Mouse (Mus musculus): Measurements from ENCODE around the gene Sdhd. TPM values are rescaled to one million over a fixed set of nuclear protein-coding genes. Genes with fewer than 3 reads are reported as not detected.

Sdhd gene
- polyA plus RNA-seq, 1 experiment from 2014 or later = 295 TPM

DNA sequence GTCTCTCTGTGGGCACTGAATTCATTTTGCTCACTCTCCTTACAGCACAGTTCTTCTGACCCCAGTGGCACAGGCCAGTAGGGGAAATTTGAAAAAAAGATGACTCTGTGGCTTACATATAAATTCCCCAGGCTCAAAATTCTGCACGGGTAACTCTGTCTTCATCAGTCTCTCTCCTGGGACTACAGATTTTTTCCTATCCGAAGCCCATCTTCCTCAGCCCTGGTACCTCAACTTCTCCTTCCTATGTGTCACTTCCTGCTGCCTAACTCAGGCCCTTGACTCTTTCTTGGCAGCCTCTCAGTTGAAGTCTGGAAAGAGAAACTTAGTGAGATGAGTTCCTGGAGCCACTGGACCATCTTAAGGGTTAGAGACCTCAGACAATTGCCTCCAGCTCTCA is 50.1 kb downstream of the Sdhd start:
- H3K4me1 ChIP-seq (ENCODE audit: control insufficient read depth, insufficient read depth, low read length) = no peaks in the 10 kb centered on the region
- H3K36me3 ChIP-seq (ENCODE audit: control insufficient read depth, insufficient read depth, low read length) = no peaks in the 10 kb centered on the region
- H3K9me3 ChIP-seq (ENCODE audit: control insufficient read depth, low read depth, low read length) = no peaks in the 10 kb centered on the region
- no peak overlapping the region for H3K4me3 ChIP-seq (ENCODE audit: low read depth, low read length)
- H3K9ac ChIP-seq (replicated peaks; ENCODE audit: low read depth, low read length) = no peak overlapping the region
- no peak overlapping the region for H3K4me2 ChIP-seq (replicated peaks; ENCODE audit: low read depth, low read length)
- 82% methylated on average over 2 of the region's 2 CpGs for whole genome bisulfite sequencing
- H3K27ac ChIP-seq (ENCODE audit: low read length) = no peak overlapping the region
- ATAC-seq (ENCODE audit: insufficient number of reproducible peaks, insufficient read depth, low FRiP score, low read depth) = no peak
- H3K27me3 ChIP-seq (ENCODE audit: control insufficient read depth, insufficient read depth, low read length) = no peaks in the 10 kb centered on the region

DNA sequence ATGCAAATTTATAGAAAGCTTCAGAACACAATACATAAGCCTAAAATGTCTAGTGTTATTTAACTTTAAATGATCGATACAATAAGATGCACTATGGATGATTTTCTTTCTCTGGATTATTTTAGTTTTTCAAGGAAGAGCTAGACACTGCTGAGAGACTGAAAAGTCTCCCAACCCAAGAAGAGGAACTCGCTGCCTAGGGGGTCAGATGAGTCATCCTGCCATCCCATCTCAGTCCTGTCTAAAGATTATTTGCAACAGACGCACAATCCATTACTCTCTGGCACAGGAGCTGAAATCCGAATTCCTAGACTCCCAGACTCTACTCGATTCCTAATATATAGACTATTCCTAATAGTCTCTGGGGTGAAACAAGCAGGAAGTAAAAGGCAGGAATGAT is 51.4 kb downstream of the Sdhd start:
- WGBS = 71% methylated on average over 5 of the region's 5 CpGs
- no peaks in the 10 kb centered on the region for H3K4me1 ChIP-seq (ENCODE audit: control insufficient read depth, insufficient read depth, low read length)
- ATAC-seq (ENCODE audit: insufficient number of reproducible peaks, insufficient read depth, low FRiP score, low read depth) = no peak
- no peaks in the 10 kb centered on the region for H3K36me3 ChIP-seq (ENCODE audit: control insufficient read depth, insufficient read depth, low read length)
- H3K9me3 ChIP-seq (ENCODE audit: control insufficient read depth, low read depth, low read length) = no peaks in the 10 kb centered on the region
- H3K4me2 ChIP-seq (replicated peaks; ENCODE audit: low read depth, low read length) = no peak overlapping the region
- H3K27ac ChIP-seq (ENCODE audit: low read length) = no peak overlapping the region
- no peak overlapping the region for H3K9ac ChIP-seq (replicated peaks; ENCODE audit: low read depth, low read length)
- H3K27me3 ChIP-seq (ENCODE audit: control insufficient read depth, insufficient read depth, low read length) = no peaks in the 10 kb centered on the region
- H3K4me3 ChIP-seq (ENCODE audit: low read depth, low read length) = no peak overlapping the region

- Histone ChIP-seq H3K9ac (replicated peaks; ENCODE audit: low read depth, low read length) (no peak overlapping the region), H3K4me2 (replicated peaks; ENCODE audit: low read depth, low read length) (no peak overlapping the region), H3K27me3 (ENCODE audit: control insufficient read depth, insufficient read depth, low read length) (no peaks in the 10 kb centered on the region), H3K4me3 (ENCODE audit: low read depth, low read length) (no peak overlapping the region), H3K9me3 (ENCODE audit: control insufficient read depth, low read depth, low read length) (no peaks in the 10 kb centered on the region), H3K27ac (ENCODE audit: low read length) (no peak overlapping the region), H3K36me3 (ENCODE audit: control insufficient read depth, insufficient read depth, low read length) (no peaks in the 10 kb centered on the region), H3K4me1 (ENCODE audit: control insufficient read depth, insufficient read depth, low read length) (no peaks in the 10 kb centered on the region)
- ATAC-seq (ENCODE audit: insufficient number of reproducible peaks, insufficient read depth, low FRiP score, low read depth) = no peak
- WGBS = 73% methylated on average over 4 of the region's 4 CpGs
Measured at GRCm38 (mm10) chr9:50548936-50549335, 54.7 kb downstream of the Sdhd start.

GRCm38 (mm10) chr9:50547859-50548478 is 55.6 kb downstream of the Sdhd start:
- Histone ChIP-seq H3K9ac (replicated peaks; ENCODE audit: low read depth, low read length) (no peak overlapping the region), H3K27me3 (ENCODE audit: control insufficient read depth, insufficient read depth, low read length) (no peaks in the 10 kb centered on the region), H3K4me3 (ENCODE audit: low read depth, low read length) (no peak overlapping the region), H3K27ac (ENCODE audit: low read length) (no peak overlapping the region), H3K36me3 (ENCODE audit: control insufficient read depth, insufficient read depth, low read length) (no peaks in the 10 kb centered on the region), H3K4me1 (ENCODE audit: control insufficient read depth, insufficient read depth, low read length) (no peaks in the 10 kb centered on the region), H3K4me2 (replicated peaks; ENCODE audit: low read depth, low read length) (no peak overlapping the region), H3K9me3 (ENCODE audit: control insufficient read depth, low read depth, low read length) (no peaks in the 10 kb centered on the region)
- no peak for ATAC-seq (ENCODE audit: insufficient number of reproducible peaks, insufficient read depth, low FRiP score, low read depth)
- WGBS = 50% methylated on average over 5 of the region's 5 CpGs

Other genes with a start within 250 kb of the Sdhd start
- gene Plet1, start 109.3 kb downstream of the Sdhd start, polyA plus RNA-seq (2014; fragmentation: Nextera tagmentation; extraction: Ambion mirVana) = 2.4 and 4.8 TPM in 2 replicates
- gene Pts, start 75.1 kb downstream of the Sdhd start, polyA plus RNA-seq (2014; fragmentation: Nextera tagmentation; extraction: Ambion mirVana) = 96.7 and 99.4 TPM in 2 replicates
- 7.9 and 9.1 TPM in 2 replicates for gene Il18, start 49.0 kb downstream of the Sdhd start, polyA plus RNA-seq (2014; fragmentation: Nextera tagmentation; extraction: Ambion mirVana)
- gene Bco2, start 48.6 kb downstream of the Sdhd start, polyA plus RNA-seq (2014; fragmentation: Nextera tagmentation; extraction: Ambion mirVana) = 0.26 and 0.42 TPM in 2 replicates
- not detected in 2 replicates for gene Tex12, start 42.5 kb downstream of the Sdhd start, polyA plus RNA-seq (2014; fragmentation: Nextera tagmentation; extraction: Ambion mirVana)
- gene Timm8b, start 98 bp upstream of the Sdhd start, polyA plus RNA-seq (2014; fragmentation: Nextera tagmentation; extraction: Ambion mirVana) = 272 and 288 TPM in 2 replicates
- 4.7 and 5.4 TPM in 2 replicates for gene Pih1d2, start 13.5 kb upstream of the Sdhd start, polyA plus RNA-seq (2014; fragmentation: Nextera tagmentation; extraction: Ambion mirVana)
- gene Nkapd1, start 13.7 kb upstream of the Sdhd start, polyA plus RNA-seq (2014; fragmentation: Nextera tagmentation; extraction: Ambion mirVana) = 26.2 and 29.5 TPM in 2 replicates
- gene Dlat, start 56.0 kb upstream of the Sdhd start, polyA plus RNA-seq (2014; fragmentation: Nextera tagmentation; extraction: Ambion mirVana) = 47.9 and 51.5 TPM in 2 replicates
- gene Dixdc1, start 135.7 kb upstream of the Sdhd start, polyA plus RNA-seq (2014; fragmentation: Nextera tagmentation; extraction: Ambion mirVana) = 11.4 and 12.7 TPM in 2 replicates
- gene 2310030G06Rik, start 142.7 kb upstream of the Sdhd start, polyA plus RNA-seq (2014; fragmentation: Nextera tagmentation; extraction: Ambion mirVana) = 12.3 and 13.0 TPM in 2 replicates
- gene Cryab, start 147.5 kb upstream of the Sdhd start, polyA plus RNA-seq (2014; fragmentation: Nextera tagmentation; extraction: Ambion mirVana) = 43.7 and 47.9 TPM in 2 replicates
- gene Hspb2, start 148.5 kb upstream of the Sdhd start, polyA plus RNA-seq (2014; fragmentation: Nextera tagmentation; extraction: Ambion mirVana) = 1.5 and 3.2 TPM in 2 replicates
- gene Fdxacb1, start 164.4 kb upstream of the Sdhd start, polyA plus RNA-seq (2014; fragmentation: Nextera tagmentation; extraction: Ambion mirVana) = 13.7 and 14.0 TPM in 2 replicates
- 38.9 and 46.1 TPM in 2 replicates for gene Alg9, start 171.2 kb upstream of the Sdhd start, polyA plus RNA-seq (2014; fragmentation: Nextera tagmentation; extraction: Ambion mirVana)
- gene 1110032A03Rik, start 171.7 kb upstream of the Sdhd start, polyA plus RNA-seq (2014; fragmentation: Nextera tagmentation; extraction: Ambion mirVana) = 34.4 and 37.8 TPM in 2 replicates
- 73.1 and 77.7 TPM in 2 replicates for gene Ppp2r1b, start 241.5 kb upstream of the Sdhd start, polyA plus RNA-seq (2014; fragmentation: Nextera tagmentation; extraction: Ambion mirVana)